Mouse (Mus musculus) heart, embryonic 16.5 days (tissue): Measurements from ENCODE around the gene Crybg1. TPM values are rescaled to one million over a fixed set of nuclear protein-coding genes. Genes with fewer than 3 reads are reported as not detected.

Experiments used
- ATAC-seq: fragments of 200-750 bp; cut with Nextera tagmentation; replicated peaks from 2 replicates; pipeline ENCODE4 v1.8.0; 2017; ENCODE audit warnings: moderate number of reproducible peaks; ENCODE audit not compliant: insufficient read depth, low FRiP score; ENCODE audit errors: extremely low read depth
- H3K27ac ChIP-seq: fragments of 300-500 bp; sonication (generic); 2 replicates; pipeline ENCODE4 v1.5.1; 2014; ENCODE audit warnings: mild to moderate bottlenecking, low read length, control low read depth, moderate library complexity
- H3K27me3 ChIP-seq: fragments of 300-500 bp; sonication (generic); 2 replicates; pipeline ENCODE4 v1.6.1; 2014; ENCODE audit warnings: low read length, mixed read lengths; ENCODE audit not compliant: control insufficient read depth, insufficient read depth
- H3K36me3 ChIP-seq: fragments of 300-500 bp; sonication (generic); 2 replicates; pipeline ENCODE4 v1.6.1; 2014; ENCODE audit not compliant: control insufficient read depth, insufficient read depth
- H3K4me1 ChIP-seq: fragments of 300-500 bp; sonication (generic); 2 replicates; pipeline ENCODE4 v1.6.1; 2014; ENCODE audit warnings: low read length, mixed read lengths; ENCODE audit not compliant: control insufficient read depth, insufficient read depth
- H3K4me2 ChIP-seq: fragments of 300-500 bp; sonication (generic); 2 replicates; pipeline ENCODE4 v1.6.1; 2014; ENCODE audit warnings: low read depth, mild to moderate bottlenecking, control low read depth, low read length
- H3K4me3 ChIP-seq: fragments of 300-500 bp; sonication (generic); 2 replicates; pipeline ENCODE4 v1.5.1; 2014; ENCODE audit warnings: mild to moderate bottlenecking, control low read depth, low read length
- H3K9ac ChIP-seq: fragments of 300-500 bp; sonication (generic); 2 replicates; pipeline ENCODE4 v1.6.1; 2014; ENCODE audit warnings: low read length, control low read depth
- H3K9me3 ChIP-seq: fragments of 300-500 bp; sonication (generic); replicated peaks from 2 replicates; pipeline ENCODE4 v1.6.1; 2016; ENCODE audit warnings: low read length; ENCODE audit not compliant: control insufficient read depth
- WGBS: fragments of 180-500 bp; shearing (Covaris S2); extraction: QIAGEN DNeasy Blood & Tissue Kit; methylation state at CpG from one replicate; pipeline ENCODE4 v1.1.7; 2014; 5-methylcytosine and 5-hydroxymethylcytosine counted together
- polyA plus RNA-seq: library from polyadenylated mRNA; unstranded; fragments of >200 nt; fragmentation: Nextera tagmentation; extraction: Ambion mirVana; gene quantifications from 2 replicates; pipeline ENCODE4 v1.2.1, GENCODE M21; 2015

Crybg1 gene
- 0.22 and 0.42 TPM in 2 replicates for polyA plus RNA-seq

GRCm38 (mm10) chr10:44148337-44149317, at the start of gene Crybg1:
Gene Crybg1 (minus strand): TSS chr10:44148853.
- 0 out of 2 replicates have a peak within 1 kb of the TSS, but pooled peaks have one; percentile 11 for H3K9ac ChIP-seq
- ATAC-seq = peak; percentile 52
- no peaks in the 10 kb centered on the region for H3K36me3 ChIP-seq
- H3K9me3 ChIP-seq = no peaks in the 10 kb centered on the region
- peaks cover 7% of the 10 kb centered on the region; the same call in 1 of the 2 replicates for H3K4me1 ChIP-seq
- peak within 1 kb of the TSS; percentile 37 for H3K4me3 ChIP-seq
- WGBS = 5% methylated on average over 53 of the region's 53 CpGs
- H3K27me3 ChIP-seq = peaks cover 12% of the 10 kb centered on the region
- H3K4me2 ChIP-seq = peak within 1 kb of the TSS; percentile 65
- H3K27ac ChIP-seq = no peak within 1 kb of the TSS

- no peak for ATAC-seq
- Histone ChIP-seq H3K4me1 (no peaks in the 10 kb centered on the region), H3K4me2 (no peak overlapping the region), H3K27me3 (no peaks in the 10 kb centered on the region), H3K9me3 (no peaks in the 10 kb centered on the region), H3K36me3 (no peaks in the 10 kb centered on the region), H3K9ac (no peak overlapping the region), H3K27ac (no peak overlapping the region), H3K4me3 (no peak overlapping the region)
- WGBS = 2% methylated on average over 1 of the region's 1 CpGs
Observed at GRCm38 (mm10) chr10:44177365-44177764, 28.7 kb upstream of the Crybg1 start.

DNA sequence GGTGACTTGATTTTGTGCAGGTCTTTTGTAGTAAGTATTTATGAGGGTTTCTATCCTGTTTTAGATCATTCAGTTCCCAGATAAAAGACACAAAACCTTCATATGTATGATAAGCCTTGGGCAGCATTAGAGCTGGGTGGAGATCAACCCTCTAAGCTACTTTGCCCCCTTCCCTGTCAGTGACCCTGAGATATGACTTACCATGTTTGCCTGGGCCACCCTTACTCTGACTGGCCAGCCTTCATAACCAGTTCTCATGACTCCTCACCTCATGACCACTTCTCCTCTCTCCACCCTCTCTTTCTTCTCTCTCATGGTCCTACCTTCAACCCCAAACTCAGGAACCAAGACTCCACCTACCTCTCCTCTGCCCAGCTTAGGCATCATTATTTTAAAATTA, 27.9 kb upstream of the Crybg1 start:
- Histone ChIP-seq H3K4me1 (no peaks in the 10 kb centered on the region), H3K36me3 (no peaks in the 10 kb centered on the region), H3K4me3 (no peak overlapping the region), H3K9ac (no peak overlapping the region), H3K4me2 (no peak overlapping the region), H3K27me3 (no peaks in the 10 kb centered on the region), H3K9me3 (no peaks in the 10 kb centered on the region), H3K27ac (no peak overlapping the region)
- ATAC-seq = no peak

- H3K4me2 ChIP-seq = no peak overlapping the region
- no peak overlapping the region for H3K9ac ChIP-seq
- H3K36me3 ChIP-seq = no peaks in the 10 kb centered on the region
- H3K27me3 ChIP-seq = no peaks in the 10 kb centered on the region
- no peaks in the 10 kb centered on the region for H3K9me3 ChIP-seq
- no peaks in the 10 kb centered on the region for H3K4me1 ChIP-seq
- no peak for ATAC-seq
- H3K27ac ChIP-seq = no peak overlapping the region
- 86% methylated on average over 5 of the region's 5 CpGs for WGBS
- no peak overlapping the region for H3K4me3 ChIP-seq
Observed at GRCm38 (mm10) chr10:44176120-44176519, 27.5 kb upstream of the Crybg1 start.

DNA sequence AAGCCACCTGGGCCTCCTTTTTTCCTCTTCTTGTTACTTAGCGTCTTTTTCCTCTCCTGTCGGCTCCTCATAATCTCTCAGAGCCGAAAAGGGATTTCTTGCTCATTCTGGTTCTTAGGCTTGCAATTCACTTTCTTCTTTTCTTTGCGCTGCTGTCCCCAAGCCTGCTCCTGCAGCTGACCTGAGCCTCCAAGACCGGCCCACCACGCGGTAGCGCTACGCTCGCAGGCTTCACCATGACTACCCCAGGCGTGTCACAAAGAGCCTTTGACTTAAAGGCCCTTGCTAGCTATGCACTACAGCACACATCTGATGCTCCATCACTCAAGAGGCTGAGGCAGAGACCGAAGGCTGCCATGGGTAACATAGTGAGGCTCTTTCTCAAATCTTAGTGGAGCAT, 21.5 kb upstream of the Crybg1 start:
- Histone ChIP-seq H3K36me3 (no peaks in the 10 kb centered on the region), H3K27me3 (no peaks in the 10 kb centered on the region), H3K4me3 (no peak overlapping the region), H3K4me1 (no peaks in the 10 kb centered on the region), H3K27ac (no peak overlapping the region), H3K9ac (no peak overlapping the region), H3K4me2 (no peak overlapping the region), H3K9me3 (no peaks in the 10 kb centered on the region)
- WGBS = 86% methylated on average over 12 of the region's 12 CpGs
- no peak for ATAC-seq

GRCm38 (mm10) chr10:44167061-44167460, 18.4 kb upstream of the Crybg1 start:
- no peak overlapping the region for H3K27ac ChIP-seq
- H3K9me3 ChIP-seq = no peaks in the 10 kb centered on the region

GRCm38 (mm10) chr10:44164258-44164975, 15.8 kb upstream of the Crybg1 start:
- H3K27ac ChIP-seq = no peak overlapping the region
- no peaks in the 10 kb centered on the region for H3K36me3 ChIP-seq
- no peaks in the 10 kb centered on the region for H3K4me1 ChIP-seq
- H3K9ac ChIP-seq = no peak overlapping the region
- H3K27me3 ChIP-seq = no peaks in the 10 kb centered on the region
- no peak overlapping the region for H3K4me3 ChIP-seq
- H3K4me2 ChIP-seq = no peak overlapping the region
- no peak for ATAC-seq
- H3K9me3 ChIP-seq = no peaks in the 10 kb centered on the region
- WGBS = 72% methylated on average over 8 of the region's 8 CpGs

More at GRCm38 (mm10) chr10:44167061-44167460, 18.4 kb upstream of the Crybg1 start:
- Histone ChIP-seq H3K9ac (no peak overlapping the region), H3K4me2 (no peak overlapping the region), H3K36me3 (no peaks in the 10 kb centered on the region), H3K27me3 (no peaks in the 10 kb centered on the region), H3K4me1 (no peaks in the 10 kb centered on the region), H3K4me3 (no peak overlapping the region)
- 56% methylated on average over 5 of the region's 5 CpGs for WGBS
- ATAC-seq = no peak

DNA sequence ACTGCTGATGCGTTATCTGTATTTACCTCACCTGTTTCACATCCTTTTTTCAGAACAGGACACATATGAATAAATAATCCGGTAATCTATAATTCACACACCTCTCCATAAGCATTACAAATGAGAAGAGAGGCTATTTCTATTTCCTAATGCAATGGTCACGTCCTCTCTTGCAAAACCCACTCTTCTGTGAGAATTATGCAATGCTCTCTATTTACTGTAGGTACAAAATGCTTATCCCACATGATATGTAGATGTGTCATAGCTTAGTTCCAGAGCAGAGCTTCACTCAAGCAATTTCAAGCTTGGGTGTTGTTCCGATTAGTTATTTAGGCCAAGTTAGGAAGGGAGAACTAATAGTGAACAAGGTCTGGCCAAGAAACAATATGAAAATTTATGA, 14.4 kb upstream of the Crybg1 start:
- no peaks in the 10 kb centered on the region for H3K36me3 ChIP-seq

GRCm38 (mm10) chr10:44160150-44160549, 11.5 kb upstream of the Crybg1 start:
- Histone ChIP-seq H3K4me3 (no peak overlapping the region), H3K4me2 (no peak overlapping the region), H3K9me3 (no peaks in the 10 kb centered on the region), H3K27ac (no peak overlapping the region), H3K27me3 (no peaks in the 10 kb centered on the region), H3K36me3 (no peaks in the 10 kb centered on the region), H3K9ac (no peak overlapping the region), H3K4me1 (no peaks in the 10 kb centered on the region)
- no peak for ATAC-seq
- 36% methylated on average over 4 of the region's 4 CpGs for WGBS

More for the DNA sequence above, 14.4 kb upstream of the Crybg1 start:
- Histone ChIP-seq H3K27ac (no peak overlapping the region), H3K9me3 (no peaks in the 10 kb centered on the region), H3K4me1 (no peaks in the 10 kb centered on the region), H3K9ac (no peak overlapping the region), H3K4me2 (no peak overlapping the region), H3K4me3 (no peak overlapping the region), H3K27me3 (no peaks in the 10 kb centered on the region)
- no peak for ATAC-seq
- WGBS = 87% methylated on average over 4 of the region's 4 CpGs
